Mouse (Mus musculus) adipocyte (in vitro differentiated cells): ENCODE results near the gene Ndst2.

Source experiments
- DNase-seq: peaks from one replicate; pipeline ENCODE4 v3.0.0-alpha.2; 2016; ENCODE audit warnings: low spot score

Gene Ndst2

GRCm38 (mm10) chr14:20698515-20698914 is 35.8 kb downstream of the Ndst2 start:
- no peak for DNase-seq

GRCm38 (mm10) chr14:20696986-20697385 is 37.4 kb downstream of the Ndst2 start:
- peak; percentile 58 for DNase-seq

DNA sequence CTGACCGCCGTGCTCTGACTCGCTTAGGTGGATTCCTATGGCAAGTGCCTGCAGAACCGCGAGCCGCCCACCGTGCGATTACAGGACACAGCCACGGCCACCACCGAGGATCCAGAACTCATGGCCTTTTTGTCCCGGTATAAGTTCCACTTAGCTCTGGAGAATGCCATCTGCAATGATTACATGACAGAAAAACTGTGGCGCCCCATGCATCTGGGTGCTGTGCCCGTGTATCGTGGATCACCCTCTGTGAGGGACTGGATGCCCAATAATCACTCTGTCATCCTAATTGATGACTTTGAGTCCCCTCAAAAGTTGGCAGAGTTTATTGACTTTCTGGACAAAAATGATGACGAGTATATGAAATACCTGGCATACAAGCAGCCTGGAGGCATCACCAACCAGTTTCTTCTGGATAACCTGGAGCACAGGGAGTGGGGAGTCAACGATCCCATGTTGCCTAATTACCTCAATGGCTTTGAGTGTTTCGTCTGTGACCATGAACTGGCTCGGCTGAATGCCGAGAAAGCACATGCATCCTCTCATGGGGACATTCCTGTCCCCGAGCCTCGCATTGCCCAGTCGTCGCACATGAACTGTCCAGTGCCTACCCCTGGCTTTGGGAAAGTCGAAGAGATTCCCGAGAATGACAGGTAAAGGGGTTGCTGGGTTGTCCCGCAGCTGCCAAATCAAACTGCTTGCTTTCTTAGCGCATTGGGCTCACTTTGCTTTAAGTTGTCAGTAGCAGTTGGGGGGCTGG is 38.4 kb downstream of the Ndst2 start:
- no peak for DNase-seq

DNA sequence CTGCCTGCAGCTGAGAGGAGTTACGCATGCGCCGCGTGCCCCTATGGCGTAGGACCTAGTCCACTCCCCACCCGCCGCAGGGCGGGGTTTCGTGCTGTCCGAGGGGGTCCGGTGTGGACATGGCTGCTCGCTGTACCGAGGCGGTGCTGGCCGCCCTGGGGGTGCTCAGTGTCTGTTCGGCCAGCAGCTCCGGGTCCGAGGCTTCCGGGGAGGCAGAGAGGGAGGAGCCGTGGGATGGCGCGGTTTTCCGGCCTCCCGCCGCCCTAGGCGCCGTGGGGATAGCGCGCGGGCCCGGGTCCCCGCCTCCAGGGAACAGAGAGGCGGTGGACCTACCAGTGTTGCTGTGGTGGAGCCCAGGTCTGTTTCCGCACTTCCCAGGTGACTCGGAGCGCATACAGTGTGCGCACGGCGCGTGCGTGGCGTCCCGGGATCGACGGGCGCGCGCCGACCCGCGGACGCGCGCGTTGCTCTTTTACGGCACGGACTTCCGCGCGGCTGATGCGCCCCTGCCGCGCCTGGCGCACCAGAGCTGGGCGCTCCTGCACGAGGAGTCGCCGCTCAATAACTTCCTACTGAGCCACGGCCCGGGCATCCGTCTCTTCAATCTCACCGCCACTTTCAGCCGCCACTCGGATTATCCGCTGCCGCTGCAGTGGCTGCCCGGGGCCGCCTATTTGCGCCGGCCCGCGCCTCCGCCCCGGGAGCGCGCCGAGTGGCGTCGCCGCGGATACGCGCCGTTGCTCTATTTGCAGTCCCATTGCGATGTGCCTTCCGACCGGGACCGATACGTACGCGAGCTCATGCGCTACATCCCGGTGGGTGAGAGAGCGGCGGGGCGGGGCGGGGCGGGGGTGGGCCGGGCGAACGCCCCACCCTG is 39.2 kb downstream of the Ndst2 start, which contains the start of gene Fut11:
Fut11 (plus strand) TSS at position 85 of the 877 bp plus-strand sequence.
- peak; percentile 64 for DNase-seq

GRCm38 (mm10) chr14:20694185-20694883 is 40.0 kb downstream of the Ndst2 start:
- no peak for DNase-seq

GRCm38 (mm10) chr14:20693589-20694101 is 40.7 kb downstream of the Ndst2 start:
- DNase-seq: no peak

GRCm38 (mm10) chr14:20691772-20692171 is 42.6 kb downstream of the Ndst2 start:
- DNase-seq: no peak

GRCm38 (mm10) chr14:20689009-20689408 is 45.4 kb downstream of the Ndst2 start:
- no peak for DNase-seq

- no peak for DNase-seq
Measured at GRCm38 (mm10) chr14:20686576-20686975, 47.8 kb downstream of the Ndst2 start.

DNA sequence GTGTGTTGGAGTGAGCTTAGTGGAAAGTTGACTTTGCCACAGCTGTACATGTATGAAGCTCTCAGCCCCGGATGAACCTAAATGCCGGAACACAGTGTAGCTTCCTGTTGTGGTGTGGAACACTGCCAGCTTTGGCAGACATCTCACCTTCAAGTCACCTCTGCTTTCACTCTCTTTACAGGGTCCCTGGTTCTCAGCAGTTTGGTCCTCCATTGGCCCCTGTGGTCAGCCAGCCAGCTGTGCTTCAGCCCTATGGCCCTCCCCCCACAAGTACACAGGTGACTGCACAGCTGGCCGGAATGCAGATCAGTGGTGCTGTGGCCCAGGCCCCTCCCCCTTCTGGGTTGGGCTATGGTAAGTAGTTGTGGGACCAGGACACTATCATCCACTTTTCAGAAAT is 51.9 kb downstream of the Ndst2 start:
- no peak for DNase-seq

DNA sequence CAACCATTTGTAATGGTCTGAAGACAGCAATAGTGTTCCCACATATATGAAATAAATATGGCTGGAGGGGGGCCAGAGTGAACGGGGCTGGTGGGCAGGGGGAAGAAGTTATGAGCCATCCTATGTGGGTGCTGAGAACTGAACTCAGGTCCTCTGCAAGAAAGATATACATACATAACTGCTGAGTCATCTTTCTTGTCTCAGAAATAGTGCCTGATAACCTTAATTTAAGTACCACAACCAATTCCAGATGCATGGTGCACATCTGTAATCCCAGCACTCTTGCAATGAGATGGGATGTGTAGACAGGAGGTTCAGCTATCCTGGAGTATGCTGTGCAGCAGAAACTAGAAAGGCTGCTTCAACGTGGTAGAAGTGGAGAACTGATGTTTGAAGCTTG is 52.6 kb downstream of the Ndst2 start:
- no peak for DNase-seq

DNA sequence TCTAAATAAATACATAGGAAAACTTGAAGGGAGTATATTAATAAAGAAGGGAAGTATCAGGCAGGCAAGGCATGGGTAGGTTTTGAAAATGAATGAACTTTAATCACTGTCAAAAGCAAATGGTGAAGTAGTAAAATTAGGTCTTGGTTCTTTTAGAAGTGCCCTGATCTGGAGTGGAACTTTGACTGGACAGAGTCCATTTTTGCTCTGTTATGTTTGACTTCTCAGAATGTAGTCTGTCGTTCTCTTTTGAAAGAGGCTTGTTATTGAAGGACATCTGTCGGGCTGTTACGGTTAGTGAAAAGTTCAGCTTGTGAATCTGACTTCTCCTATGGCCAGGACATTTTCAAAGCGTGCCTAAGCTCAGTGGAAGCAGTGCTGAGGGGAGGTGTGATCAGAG is 56.5 kb downstream of the Ndst2 start:
- DNase-seq: no peak

- peak; percentile 98 for DNase-seq
Measured at GRCm38 (mm10) chr14:20674064-20674833, 60.1 kb downstream of the Ndst2 start, which contains the start of gene Sec24c. Gene Sec24c (plus strand): TSS chr14:20674308.

- DNase-seq: no peak
Measured at GRCm38 (mm10) chr14:20673735-20674063, 60.7 kb downstream of the Ndst2 start.
